Mouse (Mus musculus): Measurements from ENCODE around the gene Atg4b. TPM values are rescaled to one million over a fixed set of nuclear protein-coding genes. Genes with fewer than 3 reads are reported as not detected.

The Atg4b gene
- polyA plus RNA-seq, 1 experiment from 2014 or later, result 85.3 TPM

- 50% methylated on average over 3 of the region's 3 CpGs for WGBS
- Histone ChIP-seq H3K4me3 (ENCODE audit: low read length) (no peak overlapping the region), H3K36me3 (ENCODE audit: insufficient read depth, low read length) (peaks cover 12% of the 10 kb centered on the region; the same call in 1 of the 2 replicates), H3K27ac (ENCODE audit: low read length) (no peak overlapping the region), H3K27me3 (ENCODE audit: insufficient read depth, low read length) (no peaks in the 10 kb centered on the region), H3K4me1 (ENCODE audit: insufficient read depth, low read length) (no peaks in the 10 kb centered on the region), H3K4me2 (replicated peaks; ENCODE audit: low read depth, low read length) (no peak overlapping the region), H3K9ac (replicated peaks; ENCODE audit: low read length) (no peak overlapping the region), H3K9me3 (ENCODE audit: low read length) (no peaks in the 10 kb centered on the region)
- ATAC-seq (ENCODE audit: low FRiP score, low TSS enrichment), result peak; percentile 60
Measured at GRCm38 (mm10) chr1:93726974-93727373, 24.3 kb upstream of the Atg4b start.

GRCm38 (mm10) chr1:93731103-93731502, 20.2 kb upstream of the Atg4b start:
- Histone ChIP-seq H3K9ac (replicated peaks; ENCODE audit: low read length) (0 out of 2 replicates have a peak overlapping the region, but pooled peaks have one; percentile 7), H3K4me1 (ENCODE audit: insufficient read depth, low read length) (no peaks in the 10 kb centered on the region), H3K4me3 (ENCODE audit: low read length) (peak overlapping the region; percentile 16; the same call in 1 of the 2 replicates), H3K27me3 (ENCODE audit: insufficient read depth, low read length) (no peaks in the 10 kb centered on the region), H3K4me2 (replicated peaks; ENCODE audit: low read depth, low read length) (peak overlapping the region; percentile 28; the same call in 1 of the 2 replicates), H3K27ac (ENCODE audit: low read length) (no peak overlapping the region), H3K36me3 (ENCODE audit: insufficient read depth, low read length) (no peaks in the 10 kb centered on the region), H3K9me3 (ENCODE audit: low read length) (no peaks in the 10 kb centered on the region)
- 89% methylated on average over 5 of the region's 5 CpGs for WGBS
- ATAC-seq (ENCODE audit: low FRiP score, low TSS enrichment), result no peak

GRCm38 (mm10) chr1:93731880-93732281, 19.4 kb upstream of the Atg4b start:
- no peak; the same call in 1 of the 2 replicates for ATAC-seq (ENCODE audit: low FRiP score, low TSS enrichment)
- 33% methylated on average over 3 of the region's 3 CpGs for WGBS

GRCm38 (mm10) chr1:93735859-93736258, 15.4 kb upstream of the Atg4b start:
- Histone ChIP-seq H3K4me3 (ENCODE audit: low read length) (no peak overlapping the region), H3K4me2 (replicated peaks; ENCODE audit: low read depth, low read length) (no peak overlapping the region), H3K36me3 (ENCODE audit: insufficient read depth, low read length) (no peaks in the 10 kb centered on the region), H3K9me3 (ENCODE audit: low read length) (no peaks in the 10 kb centered on the region), H3K4me1 (ENCODE audit: insufficient read depth, low read length) (no peaks in the 10 kb centered on the region), H3K9ac (replicated peaks; ENCODE audit: low read length) (no peak overlapping the region), H3K27me3 (ENCODE audit: insufficient read depth, low read length) (no peaks in the 10 kb centered on the region), H3K27ac (ENCODE audit: low read length) (no peak overlapping the region)
- WGBS, result 96% methylated on average over 3 of the region's 3 CpGs
- no peak for ATAC-seq (ENCODE audit: low FRiP score, low TSS enrichment)

More at GRCm38 (mm10) chr1:93731880-93732281, 19.4 kb upstream of the Atg4b start:
- Histone ChIP-seq H3K4me1 (ENCODE audit: insufficient read depth, low read length) (no peaks in the 10 kb centered on the region), H3K4me3 (ENCODE audit: low read length) (no peak overlapping the region), H3K4me2 (replicated peaks; ENCODE audit: low read depth, low read length) (0 out of 2 replicates have a peak overlapping the region, but pooled peaks have one; percentile 13), H3K9me3 (ENCODE audit: low read length) (no peaks in the 10 kb centered on the region), H3K27me3 (ENCODE audit: insufficient read depth, low read length) (no peaks in the 10 kb centered on the region), H3K9ac (replicated peaks; ENCODE audit: low read length) (no peak overlapping the region), H3K36me3 (ENCODE audit: insufficient read depth, low read length) (no peaks in the 10 kb centered on the region), H3K27ac (ENCODE audit: low read length) (no peak overlapping the region)

- ATAC-seq (ENCODE audit: low FRiP score, low TSS enrichment), result no peak
- WGBS, result 93% methylated on average over 5 of the region's 5 CpGs
- no peak overlapping the region for H3K4me3 ChIP-seq (ENCODE audit: low read length)
Measured at GRCm38 (mm10) chr1:93737711-93738110, 13.6 kb upstream of the Atg4b start.

GRCm38 (mm10) chr1:93740671-93741070, 10.6 kb upstream of the Atg4b start:
- no peaks in the 10 kb centered on the region for H3K4me1 ChIP-seq (ENCODE audit: insufficient read depth, low read length)
- H3K27ac ChIP-seq (ENCODE audit: low read length), result no peak overlapping the region
- no peak overlapping the region for H3K4me3 ChIP-seq (ENCODE audit: low read length)
- H3K27me3 ChIP-seq (ENCODE audit: insufficient read depth, low read length), result no peaks in the 10 kb centered on the region
- H3K36me3 ChIP-seq (ENCODE audit: insufficient read depth, low read length), result peaks cover 6% of the 10 kb centered on the region; the same call in 1 of the 2 replicates
- H3K4me2 ChIP-seq (replicated peaks; ENCODE audit: low read depth, low read length), result no peak overlapping the region
- 91% methylated on average over 2 of the region's 2 CpGs for WGBS
- H3K9me3 ChIP-seq (ENCODE audit: low read length), result no peaks in the 10 kb centered on the region
- no peak for ATAC-seq (ENCODE audit: low FRiP score, low TSS enrichment)
- H3K9ac ChIP-seq (replicated peaks; ENCODE audit: low read length), result no peak overlapping the region

More at GRCm38 (mm10) chr1:93737711-93738110, 13.6 kb upstream of the Atg4b start:
- Histone ChIP-seq H3K36me3 (ENCODE audit: insufficient read depth, low read length) (no peaks in the 10 kb centered on the region), H3K4me1 (ENCODE audit: insufficient read depth, low read length) (no peaks in the 10 kb centered on the region), H3K9ac (replicated peaks; ENCODE audit: low read length) (no peak overlapping the region), H3K9me3 (ENCODE audit: low read length) (no peaks in the 10 kb centered on the region), H3K27me3 (ENCODE audit: insufficient read depth, low read length) (no peaks in the 10 kb centered on the region), H3K27ac (ENCODE audit: low read length) (no peak overlapping the region), H3K4me2 (replicated peaks; ENCODE audit: low read depth, low read length) (no peak overlapping the region)

- Histone ChIP-seq H3K27ac (ENCODE audit: low read length) (no peak overlapping the region), H3K27me3 (ENCODE audit: insufficient read depth, low read length) (no peaks in the 10 kb centered on the region), H3K4me3 (ENCODE audit: low read length) (no peak overlapping the region), H3K36me3 (ENCODE audit: insufficient read depth, low read length) (peaks cover 6% of the 10 kb centered on the region; the same call in 1 of the 2 replicates), H3K9ac (replicated peaks; ENCODE audit: low read length) (no peak overlapping the region), H3K9me3 (ENCODE audit: low read length) (no peaks in the 10 kb centered on the region), H3K4me1 (ENCODE audit: insufficient read depth, low read length) (no peaks in the 10 kb centered on the region), H3K4me2 (replicated peaks; ENCODE audit: low read depth, low read length) (no peak overlapping the region)
- WGBS, result 72% methylated on average over 4 of the region's 4 CpGs
- no peak for ATAC-seq (ENCODE audit: low FRiP score, low TSS enrichment)
Measured at GRCm38 (mm10) chr1:93741987-93742386, 9.3 kb upstream of the Atg4b start.

- Histone ChIP-seq H3K36me3 (ENCODE audit: insufficient read depth, low read length) (peaks cover 6% of the 10 kb centered on the region; the same call in 1 of the 2 replicates), H3K27ac (ENCODE audit: low read length) (no peak overlapping the region), H3K9ac (replicated peaks; ENCODE audit: low read length) (no peak overlapping the region), H3K4me3 (ENCODE audit: low read length) (no peak overlapping the region), H3K27me3 (ENCODE audit: insufficient read depth, low read length) (no peaks in the 10 kb centered on the region), H3K9me3 (ENCODE audit: low read length) (no peaks in the 10 kb centered on the region), H3K4me2 (replicated peaks; ENCODE audit: low read depth, low read length) (no peak overlapping the region), H3K4me1 (ENCODE audit: insufficient read depth, low read length) (no peaks in the 10 kb centered on the region)
- ATAC-seq (ENCODE audit: low FRiP score, low TSS enrichment), result no peak
Measured at GRCm38 (mm10) chr1:93742910-93743309, 8.4 kb upstream of the Atg4b start.

- H3K36me3 ChIP-seq (ENCODE audit: insufficient read depth, low read length), result peaks cover 26% of the 10 kb centered on the region
- ATAC-seq (ENCODE audit: low FRiP score, low TSS enrichment), result 0 out of 2 replicates have a peak, but pooled peaks have one; percentile 46
- WGBS, result 50% methylated on average over 5 of the region's 5 CpGs
- H3K4me2 ChIP-seq (replicated peaks; ENCODE audit: low read depth, low read length), result no peak overlapping the region
- H3K27ac ChIP-seq (ENCODE audit: low read length), result no peak overlapping the region
- H3K27me3 ChIP-seq (ENCODE audit: insufficient read depth, low read length), result no peaks in the 10 kb centered on the region
- H3K9ac ChIP-seq (replicated peaks; ENCODE audit: low read length), result no peak overlapping the region
- no peak overlapping the region for H3K4me3 ChIP-seq (ENCODE audit: low read length)
- H3K9me3 ChIP-seq (ENCODE audit: low read length), result no peaks in the 10 kb centered on the region
- no peaks in the 10 kb centered on the region for H3K4me1 ChIP-seq (ENCODE audit: insufficient read depth, low read length)
Measured at GRCm38 (mm10) chr1:93746179-93746578, 5.1 kb upstream of the Atg4b start.

GRCm38 (mm10) chr1:93748539-93748938, 2.8 kb upstream of the Atg4b start:
- WGBS, result 93% methylated on average over 1 of the region's 1 CpGs
- Histone ChIP-seq H3K4me3 (ENCODE audit: low read length) (no peak overlapping the region), H3K9me3 (ENCODE audit: low read length) (no peaks in the 10 kb centered on the region), H3K27ac (ENCODE audit: low read length) (no peak overlapping the region), H3K9ac (replicated peaks; ENCODE audit: low read length) (no peak overlapping the region), H3K27me3 (ENCODE audit: insufficient read depth, low read length) (no peaks in the 10 kb centered on the region), H3K4me1 (ENCODE audit: insufficient read depth, low read length) (peaks cover 7% of the 10 kb centered on the region), H3K36me3 (ENCODE audit: insufficient read depth, low read length) (peaks cover 25% of the 10 kb centered on the region), H3K4me2 (replicated peaks; ENCODE audit: low read depth, low read length) (no peak overlapping the region)
- no peak for ATAC-seq (ENCODE audit: low FRiP score, low TSS enrichment)
